Mouse (Mus musculus): ENCODE data around the gene Cx3cl1. TPM values are rescaled to one million over a fixed set of nuclear protein-coding genes. Genes with fewer than 3 reads are reported as not detected.

Gene Cx3cl1
- polyA plus RNA-seq, 1 experiment from 2014 or later = 21.8 TPM

- H3K4me3 ChIP-seq (replicated peaks; ENCODE audit: low read depth, low read length) = no peak overlapping the region
- H3K36me3 ChIP-seq (ENCODE audit: control insufficient read depth, insufficient read depth, low read length) = no peaks in the 10 kb centered on the region
- no peak overlapping the region for H3K9ac ChIP-seq (replicated peaks; ENCODE audit: low read length)
- H3K4me1 ChIP-seq (ENCODE audit: control insufficient read depth, insufficient read depth, low read length) = no peaks in the 10 kb centered on the region; the same call in 1 of the 2 replicates
- no peaks in the 10 kb centered on the region for H3K27me3 ChIP-seq (ENCODE audit: control insufficient read depth, insufficient read depth, low read length)
- DNase-seq = no peak
- no peaks in the 10 kb centered on the region for H3K9me3 ChIP-seq (ENCODE audit: control insufficient read depth, low read length)
- no peak overlapping the region for H3K27ac ChIP-seq (replicated peaks; ENCODE audit: low read depth, low read length)
- WGBS = 85% methylated on average over 4 of the region's 4 CpGs
- ATAC-seq (ENCODE audit: low FRiP score, low TSS enrichment) = no peak
- H3K4me2 ChIP-seq (ENCODE audit: low read length) = no peak overlapping the region
Observed at GRCm38 (mm10) chr8:94802375-94802774, 30.6 kb downstream of the Cx3cl1 start.

- no peaks in the 10 kb centered on the region for H3K27me3 ChIP-seq (ENCODE audit: control insufficient read depth, insufficient read depth, low read length)
- WGBS = 72% methylated on average over 6 of the region's 6 CpGs
Observed at GRCm38 (mm10) chr8:94803551-94803950, 31.7 kb downstream of the Cx3cl1 start.

GRCm38 (mm10) chr8:94804546-94805340, 32.9 kb downstream of the Cx3cl1 start:
- WGBS = 87% methylated on average over 10 of the region's 10 CpGs
- Histone ChIP-seq H3K4me2 (ENCODE audit: low read length) (no peak overlapping the region), H3K36me3 (ENCODE audit: control insufficient read depth, insufficient read depth, low read length) (no peaks in the 10 kb centered on the region), H3K9ac (replicated peaks; ENCODE audit: low read length) (no peak overlapping the region), H3K4me1 (ENCODE audit: control insufficient read depth, insufficient read depth, low read length) (no peaks in the 10 kb centered on the region; the same call in 1 of the 2 replicates), H3K27me3 (ENCODE audit: control insufficient read depth, insufficient read depth, low read length) (no peaks in the 10 kb centered on the region), H3K9me3 (ENCODE audit: control insufficient read depth, low read length) (no peaks in the 10 kb centered on the region), H3K27ac (replicated peaks; ENCODE audit: low read depth, low read length) (no peak overlapping the region), H3K4me3 (replicated peaks; ENCODE audit: low read depth, low read length) (no peak overlapping the region)
- no peak for DNase-seq
- ATAC-seq (ENCODE audit: low FRiP score, low TSS enrichment) = no peak

More at GRCm38 (mm10) chr8:94803551-94803950, 31.7 kb downstream of the Cx3cl1 start:
- Histone ChIP-seq H3K9me3 (ENCODE audit: control insufficient read depth, low read length) (no peaks in the 10 kb centered on the region), H3K9ac (replicated peaks; ENCODE audit: low read length) (no peak overlapping the region), H3K27ac (replicated peaks; ENCODE audit: low read depth, low read length) (no peak overlapping the region), H3K4me1 (ENCODE audit: control insufficient read depth, insufficient read depth, low read length) (no peaks in the 10 kb centered on the region; the same call in 1 of the 2 replicates), H3K4me3 (replicated peaks; ENCODE audit: low read depth, low read length) (no peak overlapping the region), H3K36me3 (ENCODE audit: control insufficient read depth, insufficient read depth, low read length) (no peaks in the 10 kb centered on the region), H3K4me2 (ENCODE audit: low read length) (no peak overlapping the region)
- DNase-seq = no peak
- no peak for ATAC-seq (ENCODE audit: low FRiP score, low TSS enrichment)

GRCm38 (mm10) chr8:94805811-94806210, 34.0 kb downstream of the Cx3cl1 start:
- no peak for DNase-seq
- H3K27me3 ChIP-seq (ENCODE audit: control insufficient read depth, insufficient read depth, low read length) = no peaks in the 10 kb centered on the region
- H3K27ac ChIP-seq (replicated peaks; ENCODE audit: low read depth, low read length) = no peak overlapping the region
- 74% methylated on average over 4 of the region's 4 CpGs for WGBS
- no peaks in the 10 kb centered on the region for H3K9me3 ChIP-seq (ENCODE audit: control insufficient read depth, low read length)
- H3K4me3 ChIP-seq (replicated peaks; ENCODE audit: low read depth, low read length) = no peak overlapping the region
- H3K9ac ChIP-seq (replicated peaks; ENCODE audit: low read length) = no peak overlapping the region
- no peak for ATAC-seq (ENCODE audit: low FRiP score, low TSS enrichment)
- H3K4me1 ChIP-seq (ENCODE audit: control insufficient read depth, insufficient read depth, low read length) = no peaks in the 10 kb centered on the region; the same call in 1 of the 2 replicates
- H3K36me3 ChIP-seq (ENCODE audit: control insufficient read depth, insufficient read depth, low read length) = no peaks in the 10 kb centered on the region
- no peak overlapping the region for H3K4me2 ChIP-seq (ENCODE audit: low read length)

- no peaks in the 10 kb centered on the region for H3K27me3 ChIP-seq (ENCODE audit: control insufficient read depth, insufficient read depth, low read length)
- H3K4me2 ChIP-seq (ENCODE audit: low read length) = no peak overlapping the region
- H3K4me1 ChIP-seq (ENCODE audit: control insufficient read depth, insufficient read depth, low read length) = no peaks in the 10 kb centered on the region
- H3K4me3 ChIP-seq (replicated peaks; ENCODE audit: low read depth, low read length) = no peak overlapping the region
- ATAC-seq (ENCODE audit: low FRiP score, low TSS enrichment) (no peak), DNase-seq (no peak)
- H3K9me3 ChIP-seq (ENCODE audit: control insufficient read depth, low read length) = no peaks in the 10 kb centered on the region
- 41% methylated on average over 7 of the region's 7 CpGs for whole genome bisulfite sequencing
- no peak overlapping the region for H3K9ac ChIP-seq (replicated peaks; ENCODE audit: low read length)
- no peak overlapping the region for H3K27ac ChIP-seq (replicated peaks; ENCODE audit: low read depth, low read length)
- H3K36me3 ChIP-seq (ENCODE audit: control insufficient read depth, insufficient read depth, low read length) = no peaks in the 10 kb centered on the region
Observed at GRCm38 (mm10) chr8:94807506-94807905, 35.7 kb downstream of the Cx3cl1 start.

GRCm38 (mm10) chr8:94808372-94808771, 36.6 kb downstream of the Cx3cl1 start:
- H3K4me1 ChIP-seq (ENCODE audit: control insufficient read depth, insufficient read depth, low read length) = no peaks in the 10 kb centered on the region
- no peak overlapping the region for H3K4me3 ChIP-seq (replicated peaks; ENCODE audit: low read depth, low read length)
- ATAC-seq (ENCODE audit: low FRiP score, low TSS enrichment) = no peak
- H3K27me3 ChIP-seq (ENCODE audit: control insufficient read depth, insufficient read depth, low read length) = no peaks in the 10 kb centered on the region
- no peak overlapping the region for H3K9ac ChIP-seq (replicated peaks; ENCODE audit: low read length)
- H3K9me3 ChIP-seq (ENCODE audit: control insufficient read depth, low read length) = no peaks in the 10 kb centered on the region
- H3K27ac ChIP-seq (replicated peaks; ENCODE audit: low read depth, low read length) = no peak overlapping the region
- no peaks in the 10 kb centered on the region for H3K36me3 ChIP-seq (ENCODE audit: control insufficient read depth, insufficient read depth, low read length)
- 86% methylated on average over 6 of the region's 6 CpGs for WGBS
- DNase-seq = no peak
- no peak overlapping the region for H3K4me2 ChIP-seq (ENCODE audit: low read length)

DNA sequence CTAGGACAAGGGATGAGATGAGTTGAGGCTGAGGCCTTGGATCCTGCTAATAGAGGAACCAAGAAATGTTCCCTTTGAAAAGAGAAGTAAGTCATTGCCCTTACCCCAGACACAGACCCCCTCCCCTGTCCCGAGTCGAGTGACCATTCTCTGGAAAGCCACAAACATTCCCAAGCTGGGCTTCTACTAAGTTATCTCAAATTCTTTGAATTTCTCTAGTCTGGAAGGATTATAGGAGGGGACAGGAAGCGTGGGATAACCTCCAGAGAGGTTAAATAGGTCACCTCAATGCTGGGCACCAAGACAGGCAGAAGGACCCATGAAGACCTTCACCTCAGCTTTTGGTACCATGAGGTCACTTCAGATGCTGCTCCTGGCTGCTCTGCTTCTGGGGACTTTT, 38.3 kb downstream of the Cx3cl1 start, which contains the start of gene Ccl17:
Ccl17 (plus strand) TSS at position 301 of the 400 bp plus-strand sequence.
- no peak for ATAC-seq (ENCODE audit: low FRiP score, low TSS enrichment)
- H3K4me3 ChIP-seq (replicated peaks; ENCODE audit: low read depth, low read length) = no peak within 1 kb of the TSS
- 66% methylated on average over 3 of the region's 3 CpGs for WGBS

DNA sequence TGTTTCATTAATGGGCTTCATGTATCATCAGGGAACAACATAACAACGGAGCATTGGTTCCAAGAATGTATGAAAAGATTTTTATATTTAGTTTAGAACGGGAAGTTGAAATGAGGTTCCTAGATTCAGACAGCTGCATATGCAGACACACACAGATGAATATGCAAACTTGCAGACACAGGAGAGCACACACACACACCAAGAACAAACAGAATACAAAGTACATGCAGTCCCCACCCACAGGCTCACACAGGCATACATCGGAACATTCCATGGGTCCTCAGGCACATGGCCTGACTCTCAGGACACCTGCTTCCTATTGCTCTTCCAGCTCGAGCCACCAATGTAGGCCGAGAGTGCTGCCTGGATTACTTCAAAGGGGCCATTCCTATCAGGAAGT, 39.0 kb downstream of the Cx3cl1 start:
- no peaks in the 10 kb centered on the region for H3K4me1 ChIP-seq (ENCODE audit: control insufficient read depth, insufficient read depth, low read length)
- no peaks in the 10 kb centered on the region for H3K9me3 ChIP-seq (ENCODE audit: control insufficient read depth, low read length)
- no peaks in the 10 kb centered on the region for H3K27me3 ChIP-seq (ENCODE audit: control insufficient read depth, insufficient read depth, low read length)
- no peak overlapping the region for H3K4me2 ChIP-seq (ENCODE audit: low read length)
- DNase-seq (no peak), ATAC-seq (ENCODE audit: low FRiP score, low TSS enrichment) (no peak)
- no peak overlapping the region for H3K4me3 ChIP-seq (replicated peaks; ENCODE audit: low read depth, low read length)
- no peaks in the 10 kb centered on the region for H3K36me3 ChIP-seq (ENCODE audit: control insufficient read depth, insufficient read depth, low read length)
- H3K9ac ChIP-seq (replicated peaks; ENCODE audit: low read length) = no peak overlapping the region
- 89% methylated on average over 5 of the region's 5 CpGs for WGBS
- H3K27ac ChIP-seq (replicated peaks; ENCODE audit: low read depth, low read length) = no peak overlapping the region

More for the DNA sequence above, 38.3 kb downstream of the Cx3cl1 start, which contains the start of gene Ccl17:
- no peaks in the 10 kb centered on the region for H3K4me1 ChIP-seq (ENCODE audit: control insufficient read depth, insufficient read depth, low read length)
- H3K9me3 ChIP-seq (ENCODE audit: control insufficient read depth, low read length) = no peaks in the 10 kb centered on the region
- H3K27me3 ChIP-seq (ENCODE audit: control insufficient read depth, insufficient read depth, low read length) = no peaks in the 10 kb centered on the region
- H3K36me3 ChIP-seq (ENCODE audit: control insufficient read depth, insufficient read depth, low read length) = no peaks in the 10 kb centered on the region
- no peak within 1 kb of the TSS for H3K4me2 ChIP-seq (ENCODE audit: low read length)
- no peak within 1 kb of the TSS for H3K27ac ChIP-seq (replicated peaks; ENCODE audit: low read depth, low read length)
- no peak within 1 kb of the TSS for H3K9ac ChIP-seq (replicated peaks; ENCODE audit: low read length)
- DNase-seq = no peak

- H3K27ac ChIP-seq (replicated peaks; ENCODE audit: low read depth, low read length) = no peak overlapping the region
- 75% methylated on average over 6 of the region's 6 CpGs for WGBS
- H3K4me1 ChIP-seq (ENCODE audit: control insufficient read depth, insufficient read depth, low read length) = no peaks in the 10 kb centered on the region
- H3K4me3 ChIP-seq (replicated peaks; ENCODE audit: low read depth, low read length) = no peak overlapping the region
- H3K27me3 ChIP-seq (ENCODE audit: control insufficient read depth, insufficient read depth, low read length) = no peaks in the 10 kb centered on the region
- no peak overlapping the region for H3K9ac ChIP-seq (replicated peaks; ENCODE audit: low read length)
- no peak overlapping the region for H3K4me2 ChIP-seq (ENCODE audit: low read length)
- H3K36me3 ChIP-seq (ENCODE audit: control insufficient read depth, insufficient read depth, low read length) = no peaks in the 10 kb centered on the region
- ATAC-seq (ENCODE audit: low FRiP score, low TSS enrichment) (no peak), DNase-seq (no peak)
- no peaks in the 10 kb centered on the region for H3K9me3 ChIP-seq (ENCODE audit: control insufficient read depth, low read length)
Observed at GRCm38 (mm10) chr8:94811654-94812053, 39.8 kb downstream of the Cx3cl1 start.
